Mouse (Mus musculus): ENCODE data around the gene Atxn10. TPM values are rescaled to one million over a fixed set of nuclear protein-coding genes. Genes with fewer than 3 reads are reported as not detected.

Atxn10 gene
- total RNA-seq, 1 experiment from 2014 or later = 88.7 TPM

- no peak for ATAC-seq (replicated peaks; ENCODE audit: low read depth, poor library complexity, severe bottlenecking)
These were observed 59.3 kb downstream of the Atxn10 start for GRCm38 (mm10) chr15:85395360-85395759.

GRCm38 (mm10) chr15:85401926-85402325 is 65.9 kb downstream of the Atxn10 start:
- ATAC-seq (replicated peaks; ENCODE audit: low read depth, poor library complexity, severe bottlenecking) = no peak

GRCm38 (mm10) chr15:85403256-85403731 is 67.2 kb downstream of the Atxn10 start:
- no peak for ATAC-seq (replicated peaks; ENCODE audit: low read depth, poor library complexity, severe bottlenecking)

- ATAC-seq (replicated peaks; ENCODE audit: low read depth, poor library complexity, severe bottlenecking) = no peak
These were observed 68.7 kb downstream of the Atxn10 start for GRCm38 (mm10) chr15:85404739-85405138.

- ATAC-seq (replicated peaks; ENCODE audit: low read depth, poor library complexity, severe bottlenecking) = no peak
These were observed 69.5 kb downstream of the Atxn10 start for GRCm38 (mm10) chr15:85405567-85405966.

GRCm38 (mm10) chr15:85406846-85407245 is 70.8 kb downstream of the Atxn10 start:
- no peak for ATAC-seq (replicated peaks; ENCODE audit: low read depth, poor library complexity, severe bottlenecking)

- no peak for ATAC-seq (replicated peaks; ENCODE audit: low read depth, poor library complexity, severe bottlenecking)
These were observed 71.3 kb downstream of the Atxn10 start for GRCm38 (mm10) chr15:85407342-85407741.

- ATAC-seq (replicated peaks; ENCODE audit: low read depth, poor library complexity, severe bottlenecking) = no peak
These were observed 72.7 kb downstream of the Atxn10 start for GRCm38 (mm10) chr15:85408790-85409189.

GRCm38 (mm10) chr15:85409245-85409783 is 73.3 kb downstream of the Atxn10 start:
- peak; percentile 39; the same call in 1 of the 2 replicates for ATAC-seq (replicated peaks; ENCODE audit: low read depth, poor library complexity, severe bottlenecking)

- no peak for ATAC-seq (replicated peaks; ENCODE audit: low read depth, poor library complexity, severe bottlenecking)
These were observed 73.8 kb downstream of the Atxn10 start for GRCm38 (mm10) chr15:85409836-85410235.

- peak; percentile 65 for ATAC-seq (replicated peaks; ENCODE audit: low read depth, poor library complexity, severe bottlenecking)
These were observed 78.6 kb downstream of the Atxn10 start for GRCm38 (mm10) chr15:85414620-85415019.

- no peak for ATAC-seq (replicated peaks; ENCODE audit: low read depth, poor library complexity, severe bottlenecking)
These were observed 84.6 kb downstream of the Atxn10 start for GRCm38 (mm10) chr15:85420686-85421085.

GRCm38 (mm10) chr15:85424197-85424596 is 88.2 kb downstream of the Atxn10 start:
- no peak for ATAC-seq (replicated peaks; ENCODE audit: low read depth, poor library complexity, severe bottlenecking)

GRCm38 (mm10) chr15:85428140-85428539 is 92.1 kb downstream of the Atxn10 start:
- no peak for ATAC-seq (replicated peaks; ENCODE audit: low read depth, poor library complexity, severe bottlenecking)

GRCm38 (mm10) chr15:85442568-85442967 is 106.5 kb downstream of the Atxn10 start:
- no peak for ATAC-seq (replicated peaks; ENCODE audit: low read depth, poor library complexity, severe bottlenecking)

GRCm38 (mm10) chr15:85446652-85447051 is 110.6 kb downstream of the Atxn10 start:
- no peak for ATAC-seq (replicated peaks; ENCODE audit: low read depth, poor library complexity, severe bottlenecking)

GRCm38 (mm10) chr15:85456891-85457290 is 120.8 kb downstream of the Atxn10 start:
- no peak for ATAC-seq (replicated peaks; ENCODE audit: low read depth, poor library complexity, severe bottlenecking)

GRCm38 (mm10) chr15:85457838-85458237 is 121.8 kb downstream of the Atxn10 start:
- no peak for ATAC-seq (replicated peaks; ENCODE audit: low read depth, poor library complexity, severe bottlenecking)

- no peak for ATAC-seq (replicated peaks; ENCODE audit: low read depth, poor library complexity, severe bottlenecking)
These were observed 122.6 kb downstream of the Atxn10 start for GRCm38 (mm10) chr15:85458631-85459082.

GRCm38 (mm10) chr15:85461541-85461940 is 125.5 kb downstream of the Atxn10 start:
- no peak for ATAC-seq (replicated peaks; ENCODE audit: low read depth, poor library complexity, severe bottlenecking)

- ATAC-seq (replicated peaks; ENCODE audit: low read depth, poor library complexity, severe bottlenecking) = no peak
These were observed 126.1 kb downstream of the Atxn10 start for GRCm38 (mm10) chr15:85462138-85462537.
